Mouse (Mus musculus) embryonic facial prominence, embryonic 12.5 days (tissue): ENCODE results near the gene Sh2d1b1. TPM values are rescaled to one million over a fixed set of nuclear protein-coding genes. Genes with fewer than 3 reads are reported as not detected.
"Not testable (repeated sequence)": the region's sequence is repeated elsewhere in the genome, so short reads cannot be mapped to it uniquely, and the experiment has no call there.

Experiments
- ATAC-seq: fragments of 200-750 bp; cut with Nextera tagmentation; 2 replicates; pipeline ENCODE4 v1.8.0; 2017; ENCODE audit not compliant: insufficient number of reproducible peaks, insufficient read depth, low FRiP score, low TSS enrichment
- H3K27ac ChIP-seq: fragments of 300-500 bp; sonication (generic); 2 replicates; pipeline ENCODE4 v1.5.1; 2016; ENCODE audit warnings: mild to moderate bottlenecking
- H3K27me3 ChIP-seq: fragments of 300-500 bp; sonication (generic); 2 replicates; pipeline ENCODE4 v1.6.1; 2016; ENCODE audit warnings: mild to moderate bottlenecking, moderate library complexity
- H3K36me3 ChIP-seq: fragments of 300-500 bp; sonication (generic); 2 replicates; pipeline ENCODE4 v1.6.1; 2016; ENCODE audit warnings: mild to moderate bottlenecking
- H3K4me1 ChIP-seq: fragments of 300-500 bp; sonication (generic); 2 replicates; pipeline ENCODE4 v1.6.1; 2016
- H3K4me2 ChIP-seq: fragments of 300-500 bp; sonication (generic); replicated peaks from 2 replicates; pipeline ENCODE4 v1.6.1; 2016; ENCODE audit warnings: mild to moderate bottlenecking, moderate library complexity
- H3K4me3 ChIP-seq: fragments of 300-500 bp; sonication (generic); 2 replicates; pipeline ENCODE4 v1.5.1; 2016; ENCODE audit warnings: mild to moderate bottlenecking
- H3K9ac ChIP-seq: fragments of 300-500 bp; sonication (generic); 2 replicates; pipeline ENCODE4 v1.6.1; 2016; ENCODE audit warnings: mild to moderate bottlenecking, moderate library complexity
- H3K9me3 ChIP-seq: fragments of 300-500 bp; sonication (generic); 2 replicates; pipeline ENCODE4 v1.6.1; 2016; ENCODE audit warnings: mild to moderate bottlenecking, moderate library complexity
- WGBS: fragments of 180-500 bp; shearing (Covaris S2); methylation state at CpG from one replicate; pipeline ENCODE4 v1.1.7; 2016; 5-methylcytosine and 5-hydroxymethylcytosine counted together
- polyA plus RNA-seq: library from polyadenylated mRNA; unstranded; fragments of >200 nt; fragmentation: Nextera tagmentation; extraction: Ambion mirVana; gene quantifications from 2 replicates; pipeline ENCODE4 v1.2.1, GENCODE M21; 2016

Sh2d1b1 gene
- polyA plus RNA-seq: 0.14 TPM in 1 of 2 replicates, not detected in the other

DNA sequence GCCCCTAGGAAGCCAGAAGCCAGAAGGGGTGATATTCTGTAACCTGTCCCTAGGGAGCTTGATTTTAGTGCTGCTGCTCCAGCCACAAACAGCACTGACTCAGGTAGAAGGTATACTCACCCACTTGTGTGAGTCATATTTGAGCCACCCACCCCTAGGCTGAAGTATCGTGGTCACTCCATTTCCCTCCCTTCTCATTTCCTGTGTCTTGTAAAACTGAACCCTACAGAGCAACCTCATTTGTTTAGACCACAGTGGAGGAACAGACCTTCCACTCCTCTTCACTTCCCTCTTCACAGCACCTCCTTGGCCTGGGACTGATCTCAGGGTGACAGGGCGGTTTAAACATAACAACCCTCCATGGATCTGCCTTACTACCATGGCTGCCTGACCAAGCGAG lies at the start of gene Sh2d1b1:
TSS of gene Sh2d1b1 (plus strand) at position 305 of the 400 bp plus-strand sequence.
- Histone ChIP-seq H3K4me3 (no peak within 1 kb of the TSS), H3K9me3 (no peaks in the 10 kb centered on the region), H3K36me3 (no peaks in the 10 kb centered on the region), H3K4me1 (no peaks in the 10 kb centered on the region), H3K9ac (no peak within 1 kb of the TSS), H3K4me2 (no peak within 1 kb of the TSS), H3K27me3 (no peaks in the 10 kb centered on the region), H3K27ac (no peak within 1 kb of the TSS)
- ATAC-seq: no peak
- WGBS: 81% methylated on average over 3 of the region's 3 CpGs

DNA sequence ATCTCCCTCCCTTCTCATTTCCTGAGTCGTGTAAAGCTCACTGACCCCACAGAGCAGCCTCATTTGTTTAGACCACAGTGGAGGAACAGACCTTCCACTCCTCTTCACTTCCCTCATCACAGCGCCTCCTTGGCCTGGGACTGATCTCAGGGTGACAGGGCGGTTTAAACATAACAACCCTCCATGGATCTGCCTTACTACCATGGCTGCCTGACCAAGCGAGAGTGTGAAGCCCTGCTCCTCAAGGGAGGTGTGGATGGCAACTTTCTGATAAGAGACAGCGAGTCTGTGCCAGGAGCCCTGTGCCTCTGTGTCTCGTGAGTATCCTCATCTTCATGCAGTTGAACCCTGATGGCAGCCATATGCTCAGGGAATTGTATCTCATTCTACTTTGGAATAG lies 44.4 kb upstream of the Sh2d1b1 start, which contains the start of gene Sh2d1b2:
TSS of gene Sh2d1b2 (plus strand) at position 62 of the 400 bp plus-strand sequence.
- H3K4me2 ChIP-seq, H3K9ac ChIP-seq, ATAC-seq: not testable (repeated sequence)

DNA sequence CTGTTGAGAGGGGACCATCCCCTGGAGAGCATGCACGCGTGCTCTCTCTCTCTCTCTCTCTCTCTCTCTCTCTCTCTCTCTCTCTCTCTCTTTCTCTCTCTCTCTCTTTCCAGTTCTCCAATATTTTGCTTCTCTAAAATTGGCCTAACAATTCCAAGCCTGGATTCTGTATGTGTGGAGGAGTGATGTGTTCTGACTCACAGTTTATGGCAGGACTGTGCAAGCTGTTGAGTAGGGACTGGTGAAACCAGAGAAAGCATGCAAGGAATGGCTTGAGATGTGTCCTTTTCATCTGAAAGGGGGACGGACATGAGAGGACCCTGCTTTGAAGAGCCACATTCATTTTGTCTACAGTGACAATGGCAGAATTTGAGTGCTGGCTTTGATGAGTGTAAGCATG lies 32.1 kb upstream of the Sh2d1b1 start:
- WGBS: 75% methylated on average over 3 of the region's 3 CpGs
- Histone ChIP-seq H3K4me2 (no peak overlapping the region), H3K9me3 (no peaks in the 10 kb centered on the region), H3K36me3 (no peaks in the 10 kb centered on the region), H3K4me3 (no peak overlapping the region), H3K27ac (no peak overlapping the region), H3K27me3 (no peaks in the 10 kb centered on the region), H3K4me1 (no peaks in the 10 kb centered on the region), H3K9ac (no peak overlapping the region)
- ATAC-seq: no peak

More for the DNA sequence above, 44.4 kb upstream of the Sh2d1b1 start, which contains the start of gene Sh2d1b2:
- not testable (repeated sequence) for H3K27me3 ChIP-seq, H3K4me3 ChIP-seq, H3K36me3 ChIP-seq, H3K27ac ChIP-seq, H3K9me3 ChIP-seq, H3K4me1 ChIP-seq
- 72% methylated on average over 6 of the region's 6 CpGs for WGBS

DNA sequence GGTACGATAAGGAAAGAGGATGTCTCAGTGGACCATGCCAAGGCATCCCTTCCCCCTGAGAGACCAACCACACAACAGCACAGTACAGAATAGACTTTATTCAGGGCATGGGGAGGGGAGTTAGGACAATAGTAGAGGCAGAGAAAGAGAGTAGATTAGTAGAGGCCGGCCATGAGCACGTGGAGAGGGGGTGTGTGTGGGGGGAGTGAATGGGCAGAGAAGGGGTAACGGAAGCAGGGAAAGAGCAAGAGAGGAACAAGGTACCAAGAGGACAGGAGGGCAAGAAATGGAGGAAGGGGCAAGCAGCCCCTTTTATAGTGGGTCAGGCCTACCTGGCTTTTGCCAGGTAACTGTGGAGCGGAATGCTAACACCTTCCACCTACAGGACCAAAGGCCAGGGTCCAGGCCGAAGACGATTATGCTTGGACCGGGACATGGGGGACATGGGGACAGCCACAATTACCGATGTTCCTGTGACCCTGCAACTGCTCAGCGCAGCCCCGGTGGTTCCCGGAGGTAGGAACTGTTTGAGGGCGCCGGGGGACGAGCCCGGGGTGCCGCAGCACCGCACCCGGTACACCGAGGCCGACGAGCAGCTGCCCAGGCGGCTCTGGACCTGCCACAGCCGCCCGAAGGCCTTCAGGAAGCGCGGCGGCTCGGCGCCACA lies 22.1 kb upstream of the Sh2d1b1 start:
- ATAC-seq: peak; percentile 41; the same call in 1 of the 2 replicates
- 26% methylated on average over 30 of the region's 30 CpGs for WGBS
- no peaks in the 10 kb centered on the region for H3K9me3 ChIP-seq
- H3K4me1 ChIP-seq: no peaks in the 10 kb centered on the region
- no peaks in the 10 kb centered on the region for H3K36me3 ChIP-seq
- H3K4me3 ChIP-seq: peak overlapping the region; percentile 80
- H3K4me2 ChIP-seq: peak overlapping the region; percentile 78
- H3K27ac ChIP-seq: peak overlapping the region; percentile 63; the same call in 1 of the 2 replicates
- H3K9ac ChIP-seq: peak overlapping the region; percentile 82
- no peaks in the 10 kb centered on the region for H3K27me3 ChIP-seq

DNA sequence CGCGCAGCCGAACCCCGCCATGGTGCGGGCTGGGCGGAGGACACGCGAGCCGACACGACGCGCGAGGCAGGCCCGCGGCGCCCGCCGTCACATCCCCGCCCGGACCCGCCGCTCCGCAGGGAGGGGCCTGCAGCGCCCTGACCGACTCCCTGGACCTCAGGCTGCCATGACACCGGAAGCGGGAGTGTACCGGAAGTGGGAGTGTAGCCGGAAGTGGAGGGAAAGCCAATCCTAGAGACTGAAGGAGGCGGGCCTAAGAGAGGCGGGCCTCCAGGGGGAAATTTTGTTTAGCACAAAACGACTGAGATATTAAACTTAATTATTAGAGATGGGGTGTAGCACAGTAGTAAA lies 21.6 kb upstream of the Sh2d1b1 start:
- peak; percentile 90 for ATAC-seq
- peak overlapping the region; percentile 80 for H3K4me3 ChIP-seq
- H3K36me3 ChIP-seq: no peaks in the 10 kb centered on the region
- no peaks in the 10 kb centered on the region for H3K9me3 ChIP-seq
- no peaks in the 10 kb centered on the region for H3K4me1 ChIP-seq
- H3K4me2 ChIP-seq: peak overlapping the region; percentile 78
- 5% methylated on average over 30 of the region's 32 CpGs for WGBS
- peak overlapping the region; percentile 82 for H3K9ac ChIP-seq
- H3K27me3 ChIP-seq: no peaks in the 10 kb centered on the region
- H3K27ac ChIP-seq: peak overlapping the region; percentile 63; the same call in 1 of the 2 replicates

DNA sequence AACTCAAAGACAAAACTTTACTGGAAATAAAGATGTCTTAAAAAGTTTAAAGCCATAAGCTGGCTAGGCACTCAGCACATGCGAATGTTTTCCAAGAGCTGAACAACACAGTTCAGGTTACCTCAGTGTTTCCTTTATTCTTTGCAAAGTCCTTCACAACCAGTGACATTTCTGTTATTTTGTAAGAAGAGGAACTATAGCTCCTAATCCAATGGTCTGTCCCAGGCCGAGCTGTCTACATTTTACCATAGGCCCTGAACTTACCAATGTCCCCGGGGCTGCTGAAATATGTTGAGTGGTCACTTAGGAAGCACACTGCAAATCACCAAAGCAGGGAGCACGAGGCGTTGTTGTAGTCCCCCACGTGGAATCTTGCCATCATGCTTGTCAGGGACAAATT lies 6.8 kb upstream of the Sh2d1b1 start:
- no peaks in the 10 kb centered on the region for H3K27me3 ChIP-seq
- no peaks in the 10 kb centered on the region for H3K4me1 ChIP-seq
- peaks cover 14% of the 10 kb centered on the region for H3K9me3 ChIP-seq
- no peak for ATAC-seq
- no peak overlapping the region for H3K9ac ChIP-seq
- no peak overlapping the region for H3K4me2 ChIP-seq
- H3K36me3 ChIP-seq: no peaks in the 10 kb centered on the region
- H3K4me3 ChIP-seq: no peak overlapping the region
- 83% methylated on average over 6 of the region's 6 CpGs for WGBS
- H3K27ac ChIP-seq: no peak overlapping the region

DNA sequence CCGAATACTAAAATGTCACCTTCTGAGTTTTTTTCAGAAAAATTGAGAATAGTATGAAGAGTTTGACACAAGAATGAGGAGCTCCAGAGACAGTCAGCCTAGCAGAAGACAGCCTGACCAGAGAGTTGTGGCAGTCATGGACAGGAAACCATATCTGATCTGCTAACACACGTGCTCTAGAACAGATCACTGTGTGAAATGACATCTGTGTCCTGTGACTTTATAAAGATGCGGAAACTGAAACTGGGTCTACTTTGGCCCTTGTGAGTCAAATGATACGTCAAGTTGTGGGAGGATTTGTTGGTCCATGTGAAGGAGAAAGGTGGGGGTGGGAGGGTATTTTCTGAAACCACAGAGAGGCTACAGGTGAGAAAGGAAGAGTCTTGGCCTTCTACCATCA lies 6.4 kb upstream of the Sh2d1b1 start:
- H3K4me1 ChIP-seq: no peaks in the 10 kb centered on the region
- H3K27ac ChIP-seq: no peak overlapping the region
- no peaks in the 10 kb centered on the region for H3K36me3 ChIP-seq
- no peaks in the 10 kb centered on the region for H3K27me3 ChIP-seq
- H3K9me3 ChIP-seq: peaks cover 14% of the 10 kb centered on the region
- WGBS: 85% methylated on average over 4 of the region's 4 CpGs
- H3K4me3 ChIP-seq: no peak overlapping the region
- no peak overlapping the region for H3K9ac ChIP-seq
- no peak overlapping the region for H3K4me2 ChIP-seq
- no peak for ATAC-seq

DNA sequence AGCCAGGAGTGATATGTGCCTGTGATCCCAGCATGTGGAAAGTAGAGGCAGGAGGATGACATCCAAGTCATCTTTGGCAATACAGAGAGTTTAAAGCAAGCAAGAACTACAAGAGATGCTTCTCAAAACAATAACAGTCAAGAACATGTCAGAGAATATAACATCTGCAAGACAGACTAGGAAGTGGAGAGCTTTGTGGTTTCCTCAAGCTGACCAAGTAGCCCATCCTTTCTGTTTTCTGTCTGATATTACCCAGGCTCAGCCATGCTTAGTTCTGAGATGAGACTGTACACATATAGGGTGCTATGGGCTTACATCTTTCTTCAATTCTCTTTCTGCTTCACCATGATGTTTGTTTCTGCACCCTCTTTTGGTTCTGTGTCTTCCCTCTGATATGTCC lies 3.9 kb upstream of the Sh2d1b1 start:
- Histone ChIP-seq H3K4me2 (no peak overlapping the region), H3K4me1 (no peaks in the 10 kb centered on the region), H3K36me3 (no peaks in the 10 kb centered on the region), H3K4me3 (no peak overlapping the region), H3K27me3 (no peaks in the 10 kb centered on the region), H3K27ac (no peak overlapping the region), H3K9ac (no peak overlapping the region), H3K9me3 (0 out of 2 replicates have a peak, but pooled peaks cover 3% of the 10 kb centered on the region)
- ATAC-seq: no peak

DNA sequence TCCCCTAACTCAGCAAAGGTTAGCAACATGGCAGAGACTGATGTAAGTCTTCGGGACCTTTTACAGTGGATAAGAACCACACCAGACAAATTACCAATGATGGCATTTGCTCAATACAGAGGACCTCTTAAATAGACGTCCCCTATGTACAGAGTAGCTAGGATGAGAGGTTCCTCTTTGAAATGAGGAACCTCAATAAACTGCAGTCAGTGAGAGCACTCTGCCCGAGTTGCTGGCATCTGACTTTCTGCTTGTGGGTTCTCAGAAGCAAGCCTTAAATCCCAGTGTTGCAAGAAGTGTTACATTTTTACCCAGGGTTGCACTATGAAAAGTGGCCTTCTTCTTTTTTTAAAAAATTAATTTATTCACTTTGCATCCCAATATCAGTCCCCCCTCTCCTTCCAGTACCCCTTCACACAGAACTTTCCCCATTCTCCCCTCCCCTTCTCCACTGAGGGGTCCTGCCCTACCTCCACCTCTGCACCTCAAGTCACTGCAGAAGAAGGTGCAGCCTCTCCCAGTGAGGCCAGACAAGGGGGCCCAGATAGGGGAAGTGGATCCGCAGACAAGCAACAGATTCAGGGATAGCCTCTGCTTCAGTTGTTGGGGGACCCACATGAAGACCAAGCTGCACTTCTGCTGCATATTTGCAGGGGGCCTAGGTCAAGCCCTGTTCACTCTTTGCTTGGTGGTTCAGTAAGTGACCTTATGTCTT lies 5.5 kb downstream of the Sh2d1b1 start:
- no peak for ATAC-seq
- no peaks in the 10 kb centered on the region for H3K27me3 ChIP-seq
- H3K36me3 ChIP-seq: no peaks in the 10 kb centered on the region
- WGBS: 73% methylated on average over 4 of the region's 4 CpGs
- H3K27ac ChIP-seq: no peak overlapping the region
- H3K4me1 ChIP-seq: no peaks in the 10 kb centered on the region
- no peak overlapping the region for H3K4me2 ChIP-seq
- no peaks in the 10 kb centered on the region for H3K9me3 ChIP-seq
- no peak overlapping the region for H3K4me3 ChIP-seq
- H3K9ac ChIP-seq: no peak overlapping the region

DNA sequence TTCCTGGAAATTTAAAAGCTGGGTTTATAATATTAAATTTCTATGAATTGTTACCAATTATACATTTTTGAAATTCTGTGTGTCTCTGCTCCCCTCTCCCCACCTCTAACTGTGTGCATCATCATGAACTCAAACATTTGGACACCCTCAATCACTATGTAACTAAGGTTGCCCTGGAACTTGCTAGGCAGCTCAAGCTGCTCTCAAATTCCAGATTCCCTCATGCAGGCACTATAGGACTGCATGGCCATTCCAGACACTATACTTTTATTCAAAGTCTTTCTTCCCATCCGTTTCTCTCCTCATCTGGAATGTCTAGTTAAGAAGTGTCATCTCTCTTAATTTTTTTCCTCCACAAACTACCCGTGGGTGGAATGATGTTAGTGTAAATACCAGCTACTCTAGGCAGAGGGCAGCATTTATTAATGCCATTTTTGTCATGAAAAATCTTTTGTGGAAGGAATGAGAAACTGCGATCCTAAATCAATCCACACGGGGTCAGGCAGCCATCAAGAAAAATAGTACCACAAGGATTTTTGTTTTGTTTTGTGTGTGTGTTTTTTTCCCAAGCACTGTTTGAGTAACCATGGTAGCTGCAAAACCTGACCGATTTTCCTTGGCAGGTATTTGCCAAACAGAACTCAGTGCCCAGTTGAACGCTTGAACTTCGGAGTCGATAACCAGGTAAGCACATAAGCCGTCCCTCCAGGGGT lies 15.3 kb downstream of the Sh2d1b1 start:
- Histone ChIP-seq H3K9me3 (no peaks in the 10 kb centered on the region), H3K9ac (no peak overlapping the region), H3K27ac (no peak overlapping the region), H3K4me2 (0 out of 2 replicates have a peak overlapping the region, but pooled peaks have one; percentile 4), H3K36me3 (no peaks in the 10 kb centered on the region), H3K4me3 (no peak overlapping the region), H3K4me1 (no peaks in the 10 kb centered on the region), H3K27me3 (no peaks in the 10 kb centered on the region)
- WGBS: 42% methylated on average over 9 of the region's 9 CpGs
- ATAC-seq: no peak

DNA sequence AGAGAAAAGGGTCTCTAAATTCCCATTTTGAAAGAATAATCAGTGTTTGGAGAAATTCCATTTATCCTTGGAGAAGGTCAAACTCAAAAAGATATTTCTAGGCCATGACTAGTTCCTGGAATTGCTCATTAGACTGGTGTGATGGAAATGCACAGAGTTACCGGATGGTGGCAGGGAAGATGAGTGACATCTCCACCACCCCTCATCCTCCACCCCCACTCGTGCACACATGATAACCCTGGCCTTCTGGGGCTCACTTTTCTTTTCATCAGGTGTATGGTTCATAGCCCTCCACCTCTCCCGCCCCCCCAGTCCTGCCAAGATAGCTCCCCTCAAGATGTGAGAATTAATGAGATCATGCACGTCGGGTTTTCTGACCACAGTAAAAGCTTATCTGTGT lies 16.1 kb downstream of the Sh2d1b1 start:
- H3K9me3 ChIP-seq: no peaks in the 10 kb centered on the region
- no peaks in the 10 kb centered on the region for H3K4me1 ChIP-seq
- no peak overlapping the region for H3K4me3 ChIP-seq
- H3K27ac ChIP-seq: no peak overlapping the region
- H3K4me2 ChIP-seq: no peak overlapping the region
- H3K9ac ChIP-seq: no peak overlapping the region
- H3K36me3 ChIP-seq: no peaks in the 10 kb centered on the region
- WGBS: 81% methylated on average over 5 of the region's 5 CpGs
- no peak for ATAC-seq
- no peaks in the 10 kb centered on the region for H3K27me3 ChIP-seq
